Mouse (Mus musculus): ENCODE data around the gene Olfr152.

Gene Olfr152

DNA sequence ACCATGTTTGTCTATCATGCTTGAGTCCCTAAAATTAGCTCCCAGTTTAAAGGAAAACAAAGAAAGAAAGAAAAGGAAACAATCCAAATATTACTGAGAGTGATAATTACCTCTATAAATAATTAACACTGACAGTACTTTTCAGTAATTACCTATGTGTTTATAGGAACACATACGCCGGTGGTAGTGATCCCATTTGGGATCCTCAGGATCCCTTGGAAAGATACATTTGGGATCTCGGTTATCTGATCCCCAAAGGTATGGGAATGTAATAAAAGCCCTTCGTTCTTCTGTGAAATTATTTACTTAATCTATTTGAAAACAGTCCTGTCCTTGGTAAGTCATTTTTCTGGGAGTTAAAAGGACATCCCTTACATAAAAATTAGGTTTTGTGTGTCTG lies at the start of gene Olfr152:
TSS of gene Olfr152 (plus strand) at position 301 of the 400 bp plus-strand sequence.
- DNase-seq (ENCODE audit: extremely low spot score, low spot score) = no peak

DNA sequence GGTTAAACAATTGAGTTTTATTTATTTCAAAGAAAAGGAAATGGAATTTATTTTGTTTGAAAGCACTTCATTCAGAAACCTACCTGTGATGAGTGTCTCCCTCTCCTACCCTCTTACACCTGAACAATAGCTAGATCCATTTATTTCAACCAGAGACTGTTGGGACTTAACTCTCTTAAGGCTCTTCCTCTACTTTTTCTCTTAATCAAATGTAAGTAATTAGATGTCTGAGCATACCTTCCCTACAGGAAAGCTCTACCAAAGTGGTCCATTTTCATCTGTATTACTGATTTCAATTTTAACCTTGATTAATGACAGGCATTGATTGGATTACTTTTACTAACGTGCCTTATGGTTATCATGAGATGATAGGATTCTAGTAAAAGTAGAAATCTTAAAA lies 39.4 kb upstream of the Olfr152 start, which contains the start of gene Olfr1138:
TSS of gene Olfr1138 (minus strand) at position 101 of the 400 bp plus-strand sequence.
- no peak for DNase-seq (ENCODE audit: extremely low spot score, low spot score)

DNA sequence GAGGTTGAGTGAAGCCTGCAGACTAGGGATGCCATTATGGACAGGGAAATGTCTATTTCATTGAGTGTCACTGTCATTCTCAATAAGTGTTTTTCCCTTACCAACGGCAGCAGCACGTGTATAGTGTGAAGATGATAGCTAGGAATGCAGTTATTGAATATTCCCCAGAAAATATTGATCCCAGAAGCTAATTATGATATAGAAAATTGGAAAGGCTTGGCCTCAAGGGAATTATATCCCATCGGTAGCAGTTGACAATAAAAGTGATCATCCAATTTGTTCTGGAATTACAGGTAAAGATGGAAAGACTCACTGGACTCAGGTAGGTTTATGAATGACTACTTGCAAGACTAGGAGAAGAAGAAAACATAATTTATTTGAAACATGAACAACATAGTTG lies 35.8 kb upstream of the Olfr152 start, which contains the start of gene Olfr1140:
TSS of gene Olfr1140 (plus strand) at position 301 of the 400 bp plus-strand sequence.
- DNase-seq (ENCODE audit: extremely low spot score, low spot score) = no peak

DNA sequence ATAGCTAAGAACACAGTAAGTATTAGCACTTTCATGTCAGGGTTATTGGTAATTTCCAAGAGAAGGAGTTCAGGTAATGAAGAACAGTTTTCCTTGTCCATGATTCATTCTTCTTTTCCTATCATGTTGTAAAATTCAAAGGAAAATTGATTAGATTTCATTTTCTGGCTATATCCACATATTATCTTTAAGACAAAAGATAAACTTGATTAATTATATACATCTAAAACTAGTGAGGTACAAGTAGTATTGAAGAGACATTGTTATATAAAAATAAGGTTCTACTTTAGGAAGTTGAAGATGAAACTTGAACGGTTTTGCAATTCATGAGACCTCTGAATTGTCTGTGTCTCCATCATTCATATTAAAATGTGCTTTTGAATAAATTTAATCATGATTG lies 25.4 kb upstream of the Olfr152 start, which contains the start of gene Olfr1141:
TSS of gene Olfr1141 (minus strand) at position 101 of the 400 bp plus-strand sequence.
- no peak for DNase-seq (ENCODE audit: extremely low spot score, low spot score)

DNA sequence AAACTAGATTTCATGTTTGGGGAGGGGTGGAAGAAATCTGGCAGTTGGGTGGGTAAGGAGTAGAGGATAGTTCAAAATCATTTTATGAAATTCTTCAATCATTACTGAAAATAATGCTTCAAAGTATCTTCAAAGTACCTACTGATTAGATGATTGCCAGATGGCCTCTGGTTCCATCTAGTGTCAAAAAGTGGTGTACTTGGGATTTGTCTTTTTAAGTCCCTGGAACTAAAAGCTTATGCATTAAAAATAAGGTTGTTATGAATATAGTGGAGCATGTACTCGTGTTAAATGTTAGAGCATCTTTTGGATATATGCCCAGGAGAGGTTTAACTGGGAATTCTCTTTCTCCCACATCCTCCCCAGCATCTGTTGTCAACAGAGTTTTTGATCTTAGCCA lies 3.1 kb upstream of the Olfr152 start:
- no peak for DNase-seq (ENCODE audit: extremely low spot score, low spot score)

DNA sequence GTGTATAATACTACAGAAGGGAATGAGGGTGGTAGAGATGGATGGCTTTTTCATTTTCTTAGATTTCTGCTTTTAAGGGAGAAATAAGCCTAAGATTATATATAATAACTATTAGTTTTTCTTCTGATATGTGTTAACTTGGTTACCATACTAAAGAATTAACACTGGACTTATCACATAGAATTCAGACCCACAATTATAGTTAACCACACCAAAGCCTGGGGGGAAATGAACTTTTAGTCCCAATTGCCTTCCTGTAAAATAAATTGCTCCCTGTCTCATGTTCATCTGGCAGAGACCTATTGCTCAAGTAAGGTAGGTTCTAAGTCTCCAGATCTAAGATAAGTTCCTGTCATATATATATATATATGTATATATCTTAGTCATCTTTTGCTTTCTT lies 21.0 kb downstream of the Olfr152 start, which contains the start of gene Olfr1143:
TSS of gene Olfr1143 (plus strand) at position 301 of the 400 bp plus-strand sequence.
- no peak for DNase-seq (ENCODE audit: extremely low spot score, low spot score)

DNA sequence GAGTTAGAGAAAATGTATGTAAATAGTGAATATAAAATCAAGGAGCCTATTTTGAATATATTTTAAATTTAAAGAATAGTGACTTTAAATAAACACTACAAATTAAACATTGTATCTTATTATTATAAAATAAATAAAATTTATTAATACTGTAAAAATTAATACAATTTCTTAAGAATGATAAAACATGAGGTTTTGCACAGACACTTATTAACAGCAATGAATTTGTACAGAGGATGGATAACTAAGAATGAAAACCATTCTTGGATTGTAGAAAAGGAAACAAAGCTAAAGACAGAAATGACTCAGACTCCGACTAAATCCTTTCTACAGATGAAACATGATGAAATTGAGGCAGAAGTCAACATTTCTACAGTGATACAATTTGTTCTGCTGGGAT lies 30.2 kb downstream of the Olfr152 start, which contains the start of gene Olfr1145:
TSS of gene Olfr1145 (plus strand) at position 301 of the 400 bp plus-strand sequence.
- DNase-seq (ENCODE audit: extremely low spot score, low spot score) = no peak

DNA sequence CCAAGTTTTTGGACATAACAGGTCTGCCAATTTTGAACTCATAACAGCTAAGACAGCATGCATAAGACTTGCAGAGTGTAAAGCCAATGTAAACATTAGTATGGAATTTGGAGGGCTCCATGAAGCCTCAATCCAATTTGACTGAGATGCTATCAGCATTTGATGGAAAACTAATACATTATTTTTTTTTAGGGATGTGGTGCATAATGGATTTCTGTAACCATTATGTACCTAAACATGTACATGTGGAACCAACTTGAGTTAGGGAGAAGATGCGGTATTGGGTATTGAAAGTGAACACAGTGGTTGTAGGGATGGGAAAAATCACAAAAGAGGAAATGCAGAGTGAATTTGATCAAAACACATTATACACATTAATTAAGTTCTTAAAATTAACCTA lies 51.0 kb downstream of the Olfr152 start, which contains the start of gene Olfr1148:
TSS of gene Olfr1148 (plus strand) at position 301 of the 400 bp plus-strand sequence.
- DNase-seq (ENCODE audit: extremely low spot score, low spot score) = no peak

All from neural tube, embryonic 10.5 days (tissue).